Mouse (Mus musculus) neural tube, embryonic 15.5 days (tissue): ENCODE results near the gene Plxnb1. TPM values are rescaled to one million over a fixed set of nuclear protein-coding genes. Genes with fewer than 3 reads are reported as not detected.

Experiments used
- ATAC-seq: fragments of 200-750 bp; cut with Nextera tagmentation; 2 replicates; pipeline ENCODE4 v1.8.0; 2017; ENCODE audit warnings: mild to moderate bottlenecking, moderate TSS enrichment, moderate library complexity; ENCODE audit not compliant: low FRiP score
- H3K27ac ChIP-seq: fragments of 300-500 bp; sonication (generic); replicated peaks from 2 replicates; pipeline ENCODE4 v1.5.1; 2015; ENCODE audit warnings: mild to moderate bottlenecking, inconsistent platforms
- H3K27me3 ChIP-seq: fragments of 300-500 bp; sonication (generic); replicated peaks from 2 replicates; pipeline ENCODE4 v1.6.1; 2015; ENCODE audit warnings: inconsistent platforms
- H3K36me3 ChIP-seq: fragments of 300-500 bp; sonication (generic); 2 replicates; pipeline ENCODE4 v1.6.1; 2015; ENCODE audit warnings: inconsistent platforms
- H3K4me1 ChIP-seq: fragments of 300-500 bp; sonication (generic); 2 replicates; pipeline ENCODE4 v1.6.1; 2015; ENCODE audit warnings: inconsistent platforms
- H3K4me2 ChIP-seq: fragments of 300-500 bp; sonication (generic); 2 replicates; pipeline ENCODE4 v1.6.1; 2015; ENCODE audit warnings: inconsistent platforms, mild to moderate bottlenecking, moderate library complexity
- H3K4me3 ChIP-seq: fragments of 300-500 bp; sonication (generic); replicated peaks from 2 replicates; pipeline ENCODE4 v1.5.1; 2015; ENCODE audit warnings: mild to moderate bottlenecking, inconsistent platforms
- H3K9ac ChIP-seq: fragments of 300-500 bp; sonication (generic); replicated peaks from 2 replicates; pipeline ENCODE4 v1.6.1; 2015; ENCODE audit warnings: mild to moderate bottlenecking, inconsistent platforms
- H3K9me3 ChIP-seq: fragments of 300-500 bp; sonication (generic); replicated peaks from 2 replicates; pipeline ENCODE4 v1.6.1; 2016; ENCODE audit warnings: inconsistent platforms
- WGBS: fragments of 180-500 bp; shearing (Covaris S2); methylation state at CpG from one replicate; pipeline ENCODE4 v1.1.7; 2015; ENCODE audit warnings: mixed read lengths; 5-methylcytosine and 5-hydroxymethylcytosine counted together
- polyA plus RNA-seq: library from polyadenylated mRNA; unstranded; fragments of >200 nt; fragmentation: Nextera tagmentation; extraction: Ambion mirVana; gene quantifications from 2 replicates; pipeline ENCODE4 v1.2.1, GENCODE M21; 2015

The Plxnb1 gene
- polyA plus RNA-seq, 1 experiment from 2014 or later, result 11.6 TPM

DNA sequence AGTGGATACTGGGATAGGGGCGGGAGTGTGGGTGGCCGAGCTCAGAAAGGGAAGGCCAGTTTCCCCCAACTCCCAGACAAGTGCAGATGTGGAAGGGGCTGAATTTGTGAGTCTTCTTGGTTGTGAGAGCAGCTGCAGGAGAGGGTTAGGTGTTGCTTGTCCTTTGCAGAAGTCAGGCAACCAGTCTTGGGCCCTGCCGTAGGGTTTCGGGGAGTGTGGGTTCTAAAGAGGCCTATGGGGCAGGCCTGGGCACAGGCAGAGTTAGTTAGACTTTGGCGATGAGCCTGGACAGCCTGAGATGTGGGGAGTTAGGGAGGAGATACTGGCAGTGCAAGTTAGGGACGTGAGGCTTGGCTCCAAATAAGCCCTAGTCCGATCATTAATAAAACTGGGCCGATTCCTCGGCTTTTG is 1.1 kb downstream of the Plxnb1 start:
- H3K36me3 ChIP-seq, result peaks cover 9% of the 10 kb centered on the region; the same call in 1 of the 2 replicates
- H3K27ac ChIP-seq, result peak overlapping the region; percentile 97
- ATAC-seq, result peak; percentile 6; the same call in 1 of the 2 replicates
- peak overlapping the region; percentile 79 for H3K9ac ChIP-seq
- no peaks in the 10 kb centered on the region for H3K27me3 ChIP-seq
- peak overlapping the region; percentile 71 for H3K4me2 ChIP-seq
- no peaks in the 10 kb centered on the region for H3K9me3 ChIP-seq
- peaks cover 63% of the 10 kb centered on the region for H3K4me1 ChIP-seq
- peak overlapping the region; percentile 82 for H3K4me3 ChIP-seq
- WGBS, result 9% methylated on average over 9 of the region's 9 CpGs

- Histone ChIP-seq H3K36me3 (peaks cover 4% of the 10 kb centered on the region; the same call in 1 of the 2 replicates), H3K9ac (peak overlapping the region; percentile 79), H3K27me3 (no peaks in the 10 kb centered on the region), H3K4me3 (peak overlapping the region; percentile 82), H3K27ac (peak overlapping the region; percentile 97), H3K4me2 (peak overlapping the region; percentile 71), H3K4me1 (peaks cover 63% of the 10 kb centered on the region), H3K9me3 (no peaks in the 10 kb centered on the region)
- 7% methylated on average over 6 of the region's 6 CpGs for WGBS
- ATAC-seq, result no peak
Observed at GRCm38 (mm10) chr9:109096856-109097255, 1.7 kb downstream of the Plxnb1 start.

DNA sequence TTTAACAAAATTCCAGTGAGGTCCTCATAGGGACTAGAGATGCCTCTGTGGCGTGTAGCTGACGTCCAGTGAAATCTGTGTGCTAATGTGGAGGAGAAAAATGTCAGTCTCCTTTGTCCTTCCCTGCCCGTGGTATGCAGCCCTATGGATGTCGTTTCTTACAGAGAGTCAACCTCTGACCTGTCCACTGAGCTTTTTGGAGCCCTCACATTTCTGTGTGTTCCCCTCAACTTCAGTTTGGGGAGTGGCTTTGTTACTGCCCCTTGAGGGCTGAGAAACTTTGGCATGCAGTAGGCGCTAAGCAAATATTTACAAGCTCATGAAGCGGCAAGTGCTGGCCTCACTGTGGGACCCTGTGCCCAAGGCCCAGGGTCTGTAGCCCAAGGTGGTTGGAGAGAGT is 2.1 kb downstream of the Plxnb1 start:
- WGBS, result 7% methylated on average over 6 of the region's 6 CpGs
- peak overlapping the region; percentile 79 for H3K9ac ChIP-seq
- H3K4me3 ChIP-seq, result peak overlapping the region; percentile 82
- H3K27me3 ChIP-seq, result no peaks in the 10 kb centered on the region
- no peaks in the 10 kb centered on the region for H3K9me3 ChIP-seq
- H3K4me2 ChIP-seq, result peak overlapping the region; percentile 71
- ATAC-seq, result no peak
- H3K4me1 ChIP-seq, result peaks cover 63% of the 10 kb centered on the region
- peak overlapping the region; percentile 97 for H3K27ac ChIP-seq
- H3K36me3 ChIP-seq, result peaks cover 4% of the 10 kb centered on the region; the same call in 1 of the 2 replicates

- Histone ChIP-seq H3K4me1 (peaks cover 67% of the 10 kb centered on the region), H3K4me3 (peak overlapping the region; percentile 82), H3K36me3 (peaks cover 10% of the 10 kb centered on the region; the same call in 1 of the 2 replicates), H3K9ac (0 out of 2 replicates have a peak overlapping the region, but pooled peaks have one; percentile 14), H3K27ac (peak overlapping the region; percentile 97), H3K9me3 (no peaks in the 10 kb centered on the region), H3K27me3 (no peaks in the 10 kb centered on the region), H3K4me2 (peak overlapping the region; percentile 71)
- ATAC-seq, result no peak
- WGBS, result 44% methylated on average over 5 of the region's 5 CpGs
Observed at GRCm38 (mm10) chr9:109097831-109098230, 2.6 kb downstream of the Plxnb1 start.

DNA sequence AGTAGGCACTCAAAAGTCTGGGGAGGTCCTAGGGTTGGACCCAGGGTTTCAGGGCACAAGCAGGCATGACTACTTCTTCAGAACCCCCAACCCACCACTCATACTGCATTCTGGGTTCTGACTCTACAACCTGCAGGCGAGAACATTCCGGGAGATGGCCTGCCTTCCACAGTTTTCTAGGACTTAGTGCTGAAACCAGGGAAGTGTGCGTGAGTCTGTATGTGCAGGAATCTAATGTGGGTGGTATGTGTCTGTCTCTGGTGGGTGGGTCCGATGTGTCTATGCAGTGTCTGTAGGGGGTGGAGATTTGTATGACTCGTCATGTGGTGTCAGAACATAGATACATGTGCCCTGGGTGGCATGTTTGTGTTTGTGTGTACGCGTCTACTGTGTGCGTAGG is 3.2 kb downstream of the Plxnb1 start:
- H3K9me3 ChIP-seq, result no peaks in the 10 kb centered on the region
- peak overlapping the region; percentile 71 for H3K4me2 ChIP-seq
- H3K27ac ChIP-seq, result peak overlapping the region; percentile 97
- peaks cover 10% of the 10 kb centered on the region; the same call in 1 of the 2 replicates for H3K36me3 ChIP-seq
- 77% methylated on average over 8 of the region's 8 CpGs for WGBS
- 0 out of 2 replicates have a peak overlapping the region, but pooled peaks have one; percentile 9 for H3K9ac ChIP-seq
- H3K27me3 ChIP-seq, result no peaks in the 10 kb centered on the region
- ATAC-seq, result no peak
- H3K4me1 ChIP-seq, result peaks cover 71% of the 10 kb centered on the region
- peak overlapping the region; percentile 82; the same call in 1 of the 2 replicates for H3K4me3 ChIP-seq

DNA sequence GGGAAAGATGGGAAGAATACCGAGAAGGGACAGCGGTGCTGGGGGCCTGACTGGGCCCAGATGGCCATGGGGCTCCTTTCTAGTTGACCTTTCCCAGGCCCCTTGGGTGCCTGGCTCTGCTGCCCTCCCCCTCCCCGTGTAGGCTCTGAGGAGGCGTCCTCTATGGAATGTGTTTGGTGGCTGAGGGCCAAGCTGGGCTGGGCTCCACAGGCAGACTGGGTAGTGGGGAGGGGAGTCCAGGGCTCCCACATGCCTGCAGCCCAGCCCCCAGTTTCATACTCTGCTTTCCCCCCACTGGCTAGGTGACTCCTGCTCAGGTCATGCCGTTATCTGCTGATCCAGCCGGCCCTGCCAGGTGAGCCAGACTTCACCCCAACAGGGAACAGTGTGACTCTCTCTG is 3.8 kb downstream of the Plxnb1 start:
- H3K4me3 ChIP-seq, result no peak overlapping the region
- H3K9me3 ChIP-seq, result no peaks in the 10 kb centered on the region
- peak overlapping the region; percentile 97 for H3K27ac ChIP-seq
- H3K9ac ChIP-seq, result peak overlapping the region; percentile 14; the same call in 1 of the 2 replicates
- H3K27me3 ChIP-seq, result no peaks in the 10 kb centered on the region
- peaks cover 68% of the 10 kb centered on the region for H3K4me1 ChIP-seq
- no peak for ATAC-seq
- H3K36me3 ChIP-seq, result peaks cover 10% of the 10 kb centered on the region; the same call in 1 of the 2 replicates
- peak overlapping the region; percentile 71 for H3K4me2 ChIP-seq
- WGBS, result 44% methylated on average over 6 of the region's 6 CpGs

- Histone ChIP-seq H3K4me3 (no peak overlapping the region), H3K27me3 (no peaks in the 10 kb centered on the region), H3K9me3 (no peaks in the 10 kb centered on the region), H3K4me2 (no peak overlapping the region), H3K4me1 (peaks cover 73% of the 10 kb centered on the region), H3K9ac (no peak overlapping the region), H3K36me3 (peaks cover 16% of the 10 kb centered on the region), H3K27ac (no peak overlapping the region)
- no peak for ATAC-seq
- 85% methylated on average over 20 of the region's 20 CpGs for WGBS
Observed at GRCm38 (mm10) chr9:109100307-109100928, 5.2 kb downstream of the Plxnb1 start.

DNA sequence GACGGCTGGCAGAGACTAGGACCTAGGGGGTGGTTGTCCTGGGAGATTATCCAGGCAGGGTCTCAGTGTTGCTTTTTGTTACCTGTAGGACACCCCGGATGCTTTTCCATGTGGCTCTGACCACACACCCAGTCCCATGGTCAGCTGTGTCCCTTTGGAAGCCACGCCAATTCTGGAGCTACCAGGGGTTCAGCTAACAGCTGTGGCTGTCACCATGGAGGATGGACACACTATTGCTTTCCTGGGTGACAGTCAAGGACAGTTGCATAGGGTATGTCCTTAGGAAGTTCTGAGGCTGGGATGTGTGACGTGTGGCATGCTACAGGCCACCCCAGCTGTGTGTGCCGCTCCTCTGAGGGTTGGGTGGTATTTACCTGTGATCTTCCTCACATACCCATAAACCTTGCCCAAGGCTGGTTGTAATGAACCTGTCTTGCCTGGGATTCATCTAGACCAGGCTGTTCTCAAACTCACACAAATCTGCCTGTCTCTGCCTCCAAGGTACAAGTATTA is 6.8 kb downstream of the Plxnb1 start:
- no peak overlapping the region for H3K4me2 ChIP-seq
- no peak for ATAC-seq
- H3K36me3 ChIP-seq, result peaks cover 29% of the 10 kb centered on the region
- peaks cover 70% of the 10 kb centered on the region for H3K4me1 ChIP-seq
- no peak overlapping the region for H3K27ac ChIP-seq
- H3K27me3 ChIP-seq, result no peaks in the 10 kb centered on the region
- 94% methylated on average over 5 of the region's 5 CpGs for WGBS
- no peak overlapping the region for H3K4me3 ChIP-seq
- H3K9ac ChIP-seq, result no peak overlapping the region
- no peaks in the 10 kb centered on the region for H3K9me3 ChIP-seq

- no peaks in the 10 kb centered on the region for H3K9me3 ChIP-seq
- no peak overlapping the region for H3K9ac ChIP-seq
- H3K4me1 ChIP-seq, result peaks cover 67% of the 10 kb centered on the region
- H3K27me3 ChIP-seq, result no peaks in the 10 kb centered on the region
- H3K27ac ChIP-seq, result no peak overlapping the region
- no peak overlapping the region for H3K4me3 ChIP-seq
- H3K4me2 ChIP-seq, result no peak overlapping the region
- 94% methylated on average over 3 of the region's 3 CpGs for WGBS
- no peak for ATAC-seq
- H3K36me3 ChIP-seq, result peaks cover 29% of the 10 kb centered on the region
Observed at GRCm38 (mm10) chr9:109102541-109102940, 7.4 kb downstream of the Plxnb1 start.

DNA sequence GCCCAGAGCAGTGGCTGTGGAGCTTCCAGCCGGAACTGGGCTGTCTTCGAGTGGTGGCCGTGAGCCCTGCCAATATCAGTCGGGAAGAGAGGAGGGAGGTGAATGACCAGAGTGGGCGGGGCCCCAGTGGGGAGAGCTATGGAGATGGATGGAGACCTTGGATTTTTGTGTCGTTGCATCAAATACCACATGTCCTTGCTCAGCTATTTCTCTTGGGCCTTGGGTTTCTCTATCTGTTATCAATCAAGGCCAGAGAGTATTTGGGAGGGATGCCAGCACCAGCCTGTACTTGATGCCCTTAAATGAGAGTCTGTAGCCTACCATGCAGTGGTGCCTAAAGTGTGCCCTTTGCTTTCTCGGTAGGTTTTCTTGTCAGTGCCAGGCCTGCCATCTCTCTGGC is 8.1 kb downstream of the Plxnb1 start:
- Histone ChIP-seq H3K36me3 (peaks cover 35% of the 10 kb centered on the region), H3K4me3 (no peak overlapping the region), H3K4me1 (peaks cover 60% of the 10 kb centered on the region), H3K27ac (no peak overlapping the region), H3K9ac (no peak overlapping the region), H3K4me2 (no peak overlapping the region), H3K9me3 (no peaks in the 10 kb centered on the region), H3K27me3 (no peaks in the 10 kb centered on the region)
- no peak for ATAC-seq
- WGBS, result 75% methylated on average over 7 of the region's 7 CpGs

DNA sequence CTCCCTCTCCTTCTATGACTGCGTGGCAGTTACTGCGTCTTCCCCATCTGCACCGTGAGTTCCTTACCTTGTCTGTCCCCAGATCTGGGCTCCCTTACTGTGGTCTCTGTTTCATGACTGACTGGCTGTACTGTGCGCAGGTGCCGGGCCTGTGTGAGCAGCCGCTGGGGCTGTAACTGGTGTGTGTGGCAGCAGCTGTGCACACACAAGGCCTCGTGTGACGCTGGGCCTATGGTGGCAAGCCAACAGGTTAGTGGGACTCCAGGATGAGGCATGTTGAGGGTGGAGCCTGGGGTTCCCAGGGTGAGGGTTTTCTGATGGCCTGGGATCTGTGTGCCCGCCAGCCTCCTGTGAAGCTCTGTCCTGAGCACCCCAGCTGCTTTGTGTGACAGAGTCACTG is 8.9 kb downstream of the Plxnb1 start:
- Histone ChIP-seq H3K27ac (peak overlapping the region; percentile 28; the same call in 1 of the 2 replicates), H3K4me1 (peaks cover 51% of the 10 kb centered on the region)
- WGBS, result 83% methylated on average over 9 of the region's 9 CpGs

DNA sequence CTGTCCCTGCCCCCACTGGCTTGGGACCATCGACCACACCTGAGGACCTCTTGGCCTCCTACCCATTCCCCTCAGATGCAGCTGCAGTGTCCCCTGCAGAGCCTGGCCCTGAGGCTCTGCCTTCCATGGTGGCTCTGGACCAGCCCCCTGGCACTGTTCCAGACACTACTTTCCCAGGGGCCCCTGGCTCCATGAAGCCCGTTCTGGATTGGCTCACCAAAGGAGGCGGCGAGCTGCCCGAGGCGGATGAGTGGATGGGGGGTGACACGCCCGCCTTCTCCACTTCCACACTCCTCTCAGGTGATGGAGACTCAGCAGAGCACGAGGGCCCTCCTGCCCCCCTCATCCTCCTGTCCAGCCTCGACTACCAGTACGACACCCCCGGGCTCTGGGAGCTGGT is 9.8 kb downstream of the Plxnb1 start:
- Histone ChIP-seq H3K4me2 (peak overlapping the region; percentile 19; the same call in 1 of the 2 replicates), H3K4me1 (peaks cover 43% of the 10 kb centered on the region), H3K27ac (peak overlapping the region; percentile 56; the same call in 1 of the 2 replicates), H3K4me3 (no peak overlapping the region), H3K36me3 (peaks cover 53% of the 10 kb centered on the region), H3K9ac (peak overlapping the region; percentile 20; the same call in 1 of the 2 replicates), H3K27me3 (no peaks in the 10 kb centered on the region), H3K9me3 (no peaks in the 10 kb centered on the region)
- 0 out of 2 replicates have a peak, but pooled peaks have one; percentile 19 for ATAC-seq
- 59% methylated on average over 12 of the region's 12 CpGs for WGBS

More for the DNA sequence above, 8.9 kb downstream of the Plxnb1 start:
- Histone ChIP-seq H3K27me3 (no peaks in the 10 kb centered on the region), H3K9ac (no peak overlapping the region), H3K4me3 (no peak overlapping the region), H3K9me3 (no peaks in the 10 kb centered on the region), H3K4me2 (no peak overlapping the region), H3K36me3 (peaks cover 44% of the 10 kb centered on the region)
- ATAC-seq, result no peak
